Mouse (Mus musculus): Measurements from ENCODE around the gene 1600015I10Rik. TPM values are rescaled to one million over a fixed set of nuclear protein-coding genes. Genes with fewer than 3 reads are reported as not detected.
"Not testable (repeated sequence)": the region's sequence is repeated elsewhere in the genome, so short reads cannot be mapped to it uniquely, and the experiment has no call there.

The 1600015I10Rik gene
- polyA plus RNA-seq (2012; ENCODE audit: insufficient read depth, insufficient read length, missing spikeins), result 0.46 TPM in 1 of 2 replicates, not detected in the other

DNA sequence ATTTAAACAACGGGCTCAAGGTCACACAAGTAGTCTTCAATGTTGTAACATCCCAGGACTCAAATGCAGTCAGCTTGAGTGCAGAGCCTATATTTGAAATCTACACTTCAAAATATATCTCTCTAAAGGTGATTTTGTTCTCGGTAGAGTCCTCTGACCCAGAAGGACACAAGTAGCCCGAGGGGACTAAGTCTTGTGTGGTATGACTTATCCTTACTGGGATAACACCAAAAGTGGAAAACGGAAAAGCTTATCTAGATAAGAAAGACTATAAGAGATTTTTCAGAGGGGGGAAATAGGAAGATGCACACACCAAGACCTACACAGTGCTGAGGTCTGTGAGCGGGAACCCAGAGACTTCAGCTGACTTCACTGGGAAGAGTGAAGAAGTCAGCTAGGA lies at the start of gene 1600015I10Rik:
Gene 1600015I10Rik, plus strand, starts transcription at position 301 of the 400 bp plus-strand sequence.
- Histone ChIP-seq H3K27ac (replicated peaks; ENCODE audit: low read depth, low read length) (no peak within 1 kb of the TSS), H3K4me3 (ENCODE audit: insufficient read depth, low read depth, low read length) (no peak within 1 kb of the TSS), H3K4me1 (ENCODE audit: control insufficient read depth, insufficient read depth, insufficient read length, low read length) (no peaks in the 10 kb centered on the region)

DNA sequence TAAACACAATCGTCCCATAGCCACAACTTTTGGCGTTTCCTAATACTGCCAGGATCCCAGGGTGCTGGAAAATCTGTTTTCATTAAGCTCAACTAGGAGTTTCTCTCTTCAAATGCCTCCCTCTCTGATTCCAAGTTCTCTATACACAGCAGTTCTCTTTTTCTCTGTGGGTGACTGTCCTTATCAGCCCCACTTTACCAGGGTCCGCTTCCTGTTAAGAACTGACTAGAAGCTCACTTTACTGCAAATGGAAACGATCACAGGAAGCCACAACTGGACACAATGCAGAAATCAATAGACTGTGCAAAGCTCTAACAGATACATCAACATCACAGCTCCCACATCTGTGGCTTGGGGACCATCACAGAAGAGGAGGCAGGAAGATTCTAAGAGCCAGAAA lies 35.5 kb upstream of the 1600015I10Rik start:
- no peaks in the 10 kb centered on the region for H3K4me1 ChIP-seq (ENCODE audit: control insufficient read depth, insufficient read depth, insufficient read length, low read length)
- H3K27ac ChIP-seq (replicated peaks; ENCODE audit: low read depth, low read length), result no peak overlapping the region
- no peak overlapping the region for H3K4me3 ChIP-seq (ENCODE audit: insufficient read depth, low read depth, low read length)

DNA sequence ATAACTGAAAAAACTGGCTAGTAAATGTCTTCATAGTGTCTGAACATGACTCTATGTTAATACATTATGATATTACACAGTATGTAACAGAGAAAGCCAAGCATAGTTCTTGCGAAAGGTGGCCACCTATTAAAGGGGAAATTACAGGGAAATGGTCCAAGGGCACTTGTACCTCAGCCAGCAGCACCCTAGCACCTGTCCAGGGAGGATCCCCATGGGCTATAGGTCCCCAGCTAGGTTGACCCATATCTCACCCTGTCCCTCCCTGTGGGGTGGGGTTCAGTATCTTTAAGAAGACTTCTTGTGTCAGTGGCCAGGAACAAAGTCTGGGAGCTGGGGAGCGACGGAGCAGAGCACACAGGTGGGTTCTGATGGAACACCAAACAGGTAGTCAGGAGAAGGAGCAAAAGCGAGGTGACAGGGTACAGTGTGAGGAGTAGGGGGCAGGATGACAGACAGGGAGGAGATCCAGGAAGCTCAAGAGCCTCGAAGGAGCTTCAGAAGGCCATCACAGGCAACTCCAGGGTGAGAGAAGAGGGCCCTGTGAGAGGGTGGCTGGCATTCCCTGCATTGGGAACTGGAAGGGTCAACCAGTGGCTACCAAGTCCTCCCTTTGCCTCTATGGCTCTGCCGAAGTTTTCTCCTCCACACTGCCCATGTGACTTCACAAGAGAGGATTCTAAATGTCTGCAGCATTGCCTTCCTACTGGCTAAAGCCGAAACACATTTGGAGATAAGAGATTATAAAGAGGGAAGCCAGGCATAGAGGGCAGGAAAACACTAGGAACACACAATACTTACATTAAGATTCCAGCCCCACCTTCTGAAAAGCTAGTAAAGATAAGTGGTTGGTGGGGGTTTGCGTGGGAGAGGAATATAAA lies 34.5 kb upstream of the 1600015I10Rik start:
- no peak overlapping the region for H3K4me3 ChIP-seq (ENCODE audit: insufficient read depth, low read depth, low read length)
- no peak overlapping the region for H3K27ac ChIP-seq (replicated peaks; ENCODE audit: low read depth, low read length)
- H3K4me1 ChIP-seq (ENCODE audit: control insufficient read depth, insufficient read depth, insufficient read length, low read length), result no peaks in the 10 kb centered on the region

DNA sequence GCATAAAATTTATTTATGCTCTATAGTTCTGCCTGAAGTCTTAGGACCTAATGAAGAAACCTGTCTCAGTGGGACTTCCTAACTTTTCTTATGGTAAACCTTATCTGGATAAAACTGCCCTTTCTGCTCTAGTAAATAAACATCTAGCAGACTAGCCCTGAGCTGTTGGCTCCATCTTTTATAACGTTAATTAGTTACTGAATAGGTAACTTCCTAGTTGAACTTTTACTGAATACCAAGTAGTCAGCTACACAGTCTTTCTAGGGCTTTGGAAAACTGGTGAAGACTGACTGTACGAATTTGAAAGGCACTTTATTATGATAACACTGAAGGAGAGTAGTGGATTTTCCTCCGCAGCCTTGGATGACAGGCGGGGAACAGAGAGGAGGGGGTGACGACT lies 33.8 kb upstream of the 1600015I10Rik start:
- H3K4me1 ChIP-seq (ENCODE audit: control insufficient read depth, insufficient read depth, insufficient read length, low read length), result no peaks in the 10 kb centered on the region
- no peak overlapping the region for H3K4me3 ChIP-seq (ENCODE audit: insufficient read depth, low read depth, low read length)
- H3K27ac ChIP-seq (replicated peaks; ENCODE audit: low read depth, low read length), result no peak overlapping the region

DNA sequence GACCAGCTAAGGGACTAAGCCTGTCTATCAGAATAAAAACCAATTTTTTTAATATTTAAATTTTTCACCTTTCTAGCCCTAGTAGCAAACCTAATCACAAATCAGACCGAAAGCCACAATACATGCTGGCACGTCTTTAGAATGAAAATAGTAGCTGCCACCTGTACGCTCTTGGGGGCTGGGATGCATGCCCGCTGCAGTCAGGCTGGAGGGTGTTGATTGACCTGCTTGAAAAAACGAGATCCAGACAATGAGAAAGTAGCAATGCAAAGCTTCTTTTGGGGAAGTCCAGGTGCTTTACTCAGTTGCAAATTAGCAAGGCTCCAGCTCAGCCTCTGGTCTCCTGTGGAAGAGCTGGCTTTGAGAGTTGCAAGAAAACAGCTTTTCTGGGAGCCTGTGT lies 32.7 kb upstream of the 1600015I10Rik start:
- Histone ChIP-seq H3K4me1 (ENCODE audit: control insufficient read depth, insufficient read depth, insufficient read length, low read length) (no peaks in the 10 kb centered on the region), H3K27ac (replicated peaks; ENCODE audit: low read depth, low read length) (no peak overlapping the region), H3K4me3 (ENCODE audit: insufficient read depth, low read depth, low read length) (no peak overlapping the region)

DNA sequence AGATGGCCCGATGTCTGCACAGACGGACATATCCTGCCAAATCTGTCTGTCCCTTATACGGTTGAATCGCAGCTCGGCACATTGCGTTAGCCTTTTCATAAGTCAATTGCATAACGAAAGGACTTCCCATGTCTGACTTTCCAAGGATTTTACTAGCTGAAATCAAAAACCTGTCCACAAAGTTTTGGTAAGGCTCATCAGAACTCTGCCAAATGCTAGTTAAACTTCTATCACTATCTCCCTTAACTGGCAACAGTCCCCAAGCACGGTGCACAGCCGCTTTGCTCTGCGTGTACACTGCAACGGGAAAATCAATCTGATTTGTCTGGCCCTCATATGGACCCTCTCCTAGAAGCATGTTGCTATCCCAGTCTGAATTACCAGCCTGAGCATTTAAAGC lies 28.4 kb upstream of the 1600015I10Rik start:
- not testable (repeated sequence) for H3K4me3 ChIP-seq (ENCODE audit: insufficient read depth, low read depth, low read length); H3K27ac ChIP-seq (replicated peaks; ENCODE audit: low read depth, low read length); H3K4me1 ChIP-seq (ENCODE audit: control insufficient read depth, insufficient read depth, insufficient read length, low read length)

DNA sequence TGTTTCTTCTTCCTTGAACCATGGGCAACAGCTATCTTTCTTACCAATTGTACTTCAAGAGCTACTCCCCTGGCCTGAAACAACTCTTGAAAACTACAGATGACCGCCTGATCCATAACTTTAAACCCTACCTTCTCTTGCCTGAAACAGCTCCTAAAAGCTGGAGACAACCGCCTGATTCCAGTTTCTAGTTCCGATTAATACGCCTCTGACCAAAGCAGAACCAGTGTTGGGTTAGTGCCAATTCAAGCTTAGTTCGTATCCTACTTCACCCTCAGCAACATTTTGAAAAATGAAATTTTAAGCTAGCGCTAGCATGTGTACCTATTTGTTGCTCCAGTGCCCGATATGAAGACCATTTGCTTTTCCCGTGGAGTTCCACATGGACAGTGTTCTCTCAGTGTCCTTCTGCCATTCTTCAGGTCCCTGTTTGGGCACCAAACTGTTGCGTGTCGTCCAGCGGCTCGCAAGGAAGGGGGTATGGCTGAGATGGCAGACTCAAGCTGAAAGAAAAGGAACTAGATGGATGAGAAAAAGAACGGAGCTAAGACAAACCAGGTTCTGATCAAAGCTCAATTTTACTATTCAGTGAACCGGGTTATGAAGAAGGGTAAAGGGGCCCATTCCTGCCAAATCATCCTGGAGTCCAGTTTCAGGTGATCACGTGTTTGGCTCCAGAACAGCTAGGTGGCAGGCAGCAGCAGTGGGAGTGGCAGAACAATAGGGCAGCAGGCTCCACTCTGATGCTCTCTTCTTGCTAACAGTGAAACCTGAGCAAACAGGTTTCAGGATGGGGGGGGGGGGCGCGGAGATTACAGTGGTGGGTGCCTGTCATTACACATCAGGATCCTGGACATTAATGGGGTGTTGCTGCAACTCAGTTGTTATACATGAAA lies 26.9 kb upstream of the 1600015I10Rik start:
- Histone ChIP-seq H3K4me3 (ENCODE audit: insufficient read depth, low read depth, low read length) (no peak overlapping the region), H3K27ac (replicated peaks; ENCODE audit: low read depth, low read length) (no peak overlapping the region), H3K4me1 (ENCODE audit: control insufficient read depth, insufficient read depth, insufficient read length, low read length) (no peaks in the 10 kb centered on the region)

DNA sequence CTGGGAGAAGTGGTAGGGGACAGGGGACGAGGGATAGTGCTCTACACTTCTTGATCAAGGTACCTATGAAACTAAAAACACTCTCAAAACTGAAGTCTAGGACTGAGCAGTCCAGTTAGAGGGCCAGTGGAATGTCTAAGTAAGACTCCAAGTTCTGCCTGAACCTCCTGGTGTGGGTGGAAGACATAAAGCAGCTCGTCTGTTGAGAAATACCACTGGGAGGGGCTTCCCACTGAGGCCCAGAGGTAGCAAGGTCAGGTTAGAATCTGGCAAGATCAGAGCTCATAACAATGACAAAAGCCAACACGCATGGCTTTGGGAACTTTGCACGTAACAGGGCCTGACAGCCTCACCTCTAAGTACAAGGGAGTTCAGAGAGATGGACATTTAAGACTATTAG lies 26.3 kb upstream of the 1600015I10Rik start:
- Histone ChIP-seq H3K4me1 (ENCODE audit: control insufficient read depth, insufficient read depth, insufficient read length, low read length) (no peaks in the 10 kb centered on the region), H3K27ac (replicated peaks; ENCODE audit: low read depth, low read length) (no peak overlapping the region), H3K4me3 (ENCODE audit: insufficient read depth, low read depth, low read length) (no peak overlapping the region)

DNA sequence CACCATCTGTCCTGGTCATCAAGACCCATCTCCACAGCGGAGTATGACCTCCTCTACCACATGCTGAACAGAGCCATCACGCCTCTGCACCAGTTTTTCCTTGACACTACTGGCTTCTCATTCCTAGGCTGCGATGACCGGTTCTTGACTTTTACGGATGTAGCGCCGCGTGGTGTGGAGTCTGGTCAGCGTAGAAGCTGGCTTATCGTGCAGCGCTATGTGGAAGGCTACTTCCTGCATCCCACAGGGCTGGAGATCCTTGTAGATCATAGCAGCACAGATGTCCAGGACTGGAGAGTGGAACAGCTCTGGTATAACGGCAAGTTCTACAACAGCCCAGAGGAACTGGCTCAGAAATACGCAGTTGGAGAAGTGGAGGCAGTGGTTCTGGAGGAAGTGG lies 24.1 kb upstream of the 1600015I10Rik start:
- Histone ChIP-seq H3K27ac (replicated peaks; ENCODE audit: low read depth, low read length) (no peak overlapping the region), H3K4me3 (ENCODE audit: insufficient read depth, low read depth, low read length) (no peak overlapping the region), H3K4me1 (ENCODE audit: control insufficient read depth, insufficient read depth, insufficient read length, low read length) (no peaks in the 10 kb centered on the region)

DNA sequence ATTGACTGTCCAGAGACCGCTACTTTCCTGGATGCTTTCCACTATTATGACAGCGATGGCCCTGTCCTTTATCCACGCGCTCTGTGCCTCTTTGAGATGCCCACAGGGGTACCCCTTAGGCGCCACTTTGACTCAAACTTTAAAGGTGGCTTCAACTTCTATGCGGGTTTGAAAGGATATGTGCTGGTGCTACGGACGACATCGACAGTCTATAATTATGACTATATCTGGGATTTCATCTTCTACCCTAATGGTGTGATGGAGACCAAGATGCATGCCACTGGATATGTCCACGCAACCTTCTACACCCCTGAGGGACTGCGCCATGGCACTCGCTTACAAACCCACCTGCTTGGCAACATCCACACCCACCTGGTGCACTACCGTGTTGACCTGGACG lies 23.3 kb upstream of the 1600015I10Rik start:
- Histone ChIP-seq H3K4me1 (ENCODE audit: control insufficient read depth, insufficient read depth, insufficient read length, low read length) (no peaks in the 10 kb centered on the region), H3K27ac (replicated peaks; ENCODE audit: low read depth, low read length) (no peak overlapping the region), H3K4me3 (ENCODE audit: insufficient read depth, low read depth, low read length) (no peak overlapping the region)

DNA sequence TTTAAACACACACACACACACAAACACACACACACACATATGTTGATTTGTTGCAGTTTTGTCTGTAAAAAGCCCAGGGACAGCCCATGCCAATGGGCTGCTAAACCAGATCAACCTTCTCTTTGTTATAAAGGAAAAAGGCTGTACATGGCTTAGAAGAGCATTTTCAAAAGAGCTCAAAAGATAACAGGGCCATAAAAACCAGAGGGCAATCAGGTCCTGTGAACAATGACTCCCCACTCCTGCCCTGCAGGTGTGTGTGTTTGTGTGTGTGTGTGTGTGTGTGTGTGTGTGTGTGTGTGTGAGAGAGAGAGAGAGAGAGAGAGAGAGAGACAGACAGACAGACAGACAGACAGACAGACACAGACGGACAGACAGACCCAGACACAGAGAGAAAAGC lies 20.5 kb upstream of the 1600015I10Rik start:
- Histone ChIP-seq H3K4me1 (ENCODE audit: control insufficient read depth, insufficient read depth, insufficient read length, low read length) (no peaks in the 10 kb centered on the region), H3K4me3 (ENCODE audit: insufficient read depth, low read depth, low read length) (no peak overlapping the region), H3K27ac (replicated peaks; ENCODE audit: low read depth, low read length) (no peak overlapping the region)

DNA sequence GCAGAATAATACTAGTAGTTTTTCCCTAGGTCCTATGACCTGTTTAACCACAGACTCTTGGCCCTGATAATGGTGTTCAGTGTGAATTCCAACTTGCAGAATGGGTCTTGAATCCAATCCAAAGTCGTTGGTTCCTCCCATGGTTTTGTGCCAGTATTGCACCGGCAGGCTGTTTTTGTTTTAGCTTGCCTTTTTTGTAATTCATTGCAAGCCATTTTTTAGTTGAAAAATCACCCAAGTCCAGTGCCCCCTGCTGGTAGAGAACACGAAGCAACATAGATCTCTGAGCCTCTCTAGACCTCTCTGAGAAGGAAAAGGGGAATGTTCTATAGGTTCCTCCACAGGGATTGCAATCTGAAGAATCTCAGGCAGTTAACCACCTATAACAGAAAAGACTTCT lies 17.7 kb upstream of the 1600015I10Rik start:
- H3K4me3 ChIP-seq (ENCODE audit: insufficient read depth, low read depth, low read length), result no peak overlapping the region
- no peaks in the 10 kb centered on the region for H3K4me1 ChIP-seq (ENCODE audit: control insufficient read depth, insufficient read depth, insufficient read length, low read length)
- no peak overlapping the region for H3K27ac ChIP-seq (replicated peaks; ENCODE audit: low read depth, low read length)

DNA sequence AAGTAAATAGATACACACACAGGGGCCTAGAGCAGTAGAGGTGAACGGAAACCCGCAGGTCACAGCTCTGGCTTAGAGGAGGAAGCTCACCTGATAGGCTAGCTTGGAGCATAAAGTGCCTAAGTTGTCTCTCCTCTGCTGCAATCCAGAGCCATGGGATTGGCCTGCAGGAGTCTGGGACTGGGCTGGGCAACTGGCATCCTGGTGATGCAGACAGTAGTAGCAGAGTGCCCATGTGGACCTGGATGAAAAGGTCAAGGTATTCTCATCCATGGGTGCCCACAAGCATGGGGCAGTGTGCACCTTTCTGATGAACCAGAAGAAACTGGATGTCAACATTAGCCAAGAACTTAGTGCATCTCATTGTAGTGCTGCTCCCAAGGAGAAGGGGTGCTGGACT lies 16.1 kb upstream of the 1600015I10Rik start:
- Histone ChIP-seq H3K4me1 (ENCODE audit: control insufficient read depth, insufficient read depth, insufficient read length, low read length) (no peaks in the 10 kb centered on the region), H3K4me3 (ENCODE audit: insufficient read depth, low read depth, low read length) (no peak overlapping the region), H3K27ac (replicated peaks; ENCODE audit: low read depth, low read length) (no peak overlapping the region)

DNA sequence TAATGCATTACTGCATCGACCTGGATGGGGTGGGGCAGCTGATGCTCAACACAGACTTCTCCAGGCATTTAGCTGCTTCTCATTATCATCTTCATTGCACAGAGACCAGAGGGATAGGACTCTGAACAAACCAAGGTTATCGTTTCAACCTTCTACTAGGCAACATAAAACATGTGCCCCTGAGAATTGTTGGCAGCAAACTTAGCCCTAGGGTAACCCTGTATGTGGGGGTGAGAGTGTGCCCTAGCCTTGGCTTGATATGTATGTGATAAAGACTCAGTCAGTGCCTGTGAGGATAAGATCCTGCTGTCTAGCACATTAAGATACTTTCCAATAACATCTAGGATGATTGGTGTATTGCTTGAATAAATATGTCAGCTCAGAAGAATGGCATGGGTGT lies 19.9 kb downstream of the 1600015I10Rik start:
- Histone ChIP-seq H3K4me1 (ENCODE audit: control insufficient read depth, insufficient read depth, insufficient read length, low read length) (no peaks in the 10 kb centered on the region), H3K27ac (replicated peaks; ENCODE audit: low read depth, low read length) (no peak overlapping the region), H3K4me3 (ENCODE audit: insufficient read depth, low read depth, low read length) (no peak overlapping the region)

DNA sequence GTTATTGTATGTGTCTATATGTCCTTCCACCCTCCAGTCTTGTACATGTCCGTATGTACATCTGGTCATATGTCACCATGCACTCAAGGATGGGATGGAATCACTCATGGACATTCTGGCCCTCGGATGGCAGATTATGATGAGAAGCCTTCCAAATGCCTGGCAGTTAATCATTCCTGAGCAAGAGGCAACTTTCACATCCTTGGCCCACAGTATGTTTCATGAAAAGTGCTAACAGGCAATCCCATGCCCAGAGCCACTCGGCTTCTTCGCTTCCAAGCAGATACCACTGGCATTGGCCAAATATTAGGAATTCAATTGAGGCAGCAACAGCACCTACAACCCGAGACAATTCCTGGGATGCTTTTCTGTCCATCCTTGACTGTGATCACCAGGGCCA lies 21.0 kb downstream of the 1600015I10Rik start:
- Histone ChIP-seq H3K4me3 (ENCODE audit: insufficient read depth, low read depth, low read length) (no peak overlapping the region), H3K4me1 (ENCODE audit: control insufficient read depth, insufficient read depth, insufficient read length, low read length) (no peaks in the 10 kb centered on the region), H3K27ac (replicated peaks; ENCODE audit: low read depth, low read length) (no peak overlapping the region)

All from brown adipose tissue, adult 24 weeks (tissue).